Mouse (Mus musculus) heart, adult 2 months (tissue): ENCODE results near the gene Vgll3.

Source experiments
- CTCF ChIP-seq: fragments of 200-600 bp; IDR thresholded peaks from 2 replicates; pipeline ENCODE4 v1.8.1; 2022; ENCODE audit warnings: antibody characterized with exemption, mild to moderate bottlenecking, moderate library complexity
- EP300 ChIP-seq: fragments of 200-500 bp; IDR thresholded peaks from 2 replicates; pipeline ENCODE4 v1.6.1; 2011; ENCODE audit warnings: low read depth, low read length, control low read depth; ENCODE audit not compliant: insufficient read depth
- POLR2A ChIP-seq: fragments of 200-500 bp; IDR thresholded peaks from 2 replicates; pipeline ENCODE4 v1.6.1; 2011; ENCODE audit warnings: mild to moderate bottlenecking, low read depth, low read length, control low read depth; ENCODE audit not compliant: insufficient read depth

GRCm38 (mm10) chr16:65867927-65868326, 52.9 kb downstream of the Vgll3 start:
- TF ChIP-seq POLR2A (no peak), CTCF (no peak), EP300 (no peak)
